Mouse (Mus musculus): ENCODE measurements at regions not wholly inside any gene's neighbourhood (a gene's known extent, or its start where the extent isn't known, plus 50 kb on each side); places are given as distances from the start of the nearest gene placed in this dataset.

GRCm38 (mm10) chr8:9152313-9152925 lies 462.1 kb upstream of the Arglu1 start:
- DNase-seq (ENCODE audit: low spot score) = peak; percentile 24

DNA sequence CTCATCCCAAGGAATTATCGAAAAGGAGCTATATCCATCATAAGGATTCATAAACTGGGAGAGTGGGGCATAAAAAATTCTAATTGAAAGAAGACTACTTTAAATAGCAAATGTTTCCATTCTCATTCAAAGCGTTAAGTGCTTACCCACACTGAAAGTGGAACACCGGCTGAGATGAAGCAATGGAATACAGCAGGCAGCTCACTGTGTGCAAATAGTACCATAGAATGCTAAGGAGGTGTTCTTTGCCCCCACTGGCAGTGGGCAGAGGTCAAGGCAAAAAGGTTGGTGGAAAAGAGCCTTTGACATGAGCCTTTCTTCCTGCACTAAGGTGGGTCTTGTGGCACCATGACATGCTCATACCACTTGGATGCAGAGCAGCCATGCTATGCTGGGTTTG lies 454.0 kb upstream of the Arglu1 start:
- no peak for DNase-seq (ENCODE audit: low spot score)

DNA sequence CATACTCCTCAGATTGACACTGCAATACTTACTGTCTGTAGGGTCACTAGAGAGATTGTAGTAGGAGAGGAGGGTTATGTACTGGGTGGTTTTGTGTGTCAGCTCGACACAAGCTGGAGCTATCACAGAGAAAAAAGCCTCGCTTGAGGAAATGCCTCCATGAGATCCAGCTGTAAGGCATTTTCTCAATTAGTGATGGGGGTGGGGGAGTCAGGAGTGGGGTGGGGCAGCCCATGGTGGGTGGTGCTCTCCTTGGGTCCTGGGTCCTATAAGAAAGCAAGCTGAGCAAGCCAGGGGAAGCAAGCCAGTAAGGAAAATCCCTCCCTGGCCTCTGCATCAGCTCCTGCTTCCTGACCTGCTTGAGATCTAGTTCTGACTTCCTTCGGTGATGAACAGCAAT lies 449.5 kb upstream of the Arglu1 start:
- DNase-seq (ENCODE audit: low spot score) = no peak

DNA sequence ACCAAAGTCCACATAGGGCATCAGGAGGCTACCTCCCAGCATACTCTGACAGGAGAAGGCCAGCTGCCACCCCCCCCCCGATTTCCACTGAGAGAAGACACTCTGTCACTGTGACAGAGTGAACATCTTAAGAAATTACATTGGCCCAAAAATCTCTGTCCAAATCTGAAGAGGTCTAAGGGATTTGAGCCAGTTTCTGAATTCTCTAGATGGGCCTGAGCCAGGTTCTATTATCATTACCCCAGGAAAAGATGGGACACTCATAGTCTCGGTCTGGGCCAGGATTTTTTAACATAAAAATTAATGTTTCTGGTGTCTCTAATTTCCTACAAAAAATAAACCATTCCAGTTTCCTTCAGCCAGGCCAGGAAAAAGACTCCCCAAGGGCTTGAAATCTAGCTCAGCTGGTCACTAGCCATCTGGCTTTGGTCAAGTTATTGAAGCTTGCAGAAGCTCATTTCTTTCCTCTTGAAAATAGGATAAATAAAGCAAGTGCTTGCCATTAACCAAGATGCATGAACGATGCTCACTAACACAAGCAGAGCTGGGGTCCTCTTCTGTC lies 448.8 kb upstream of the Arglu1 start:
- no peak for DNase-seq (ENCODE audit: low spot score)

DNA sequence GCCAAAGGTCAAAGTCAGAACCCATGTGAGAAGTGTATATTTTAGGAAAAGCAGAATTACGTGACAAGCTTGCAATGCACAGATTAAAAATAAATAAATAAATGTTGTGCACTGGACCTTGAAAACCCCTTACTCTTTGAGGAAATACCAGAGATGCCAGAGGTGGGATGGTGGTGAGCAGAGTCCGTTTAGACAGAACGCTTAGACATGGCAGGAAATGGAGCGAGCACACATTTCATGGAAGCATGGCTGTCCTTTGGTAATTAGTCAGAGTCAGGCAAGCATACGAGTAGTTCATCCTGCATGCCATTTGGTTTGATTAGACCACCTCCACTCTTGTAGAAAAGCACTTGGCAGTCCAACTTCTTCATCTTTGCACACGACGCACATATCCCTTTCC lies 443.4 kb upstream of the Arglu1 start:
- DNase-seq (ENCODE audit: low spot score) = peak; percentile 22

DNA sequence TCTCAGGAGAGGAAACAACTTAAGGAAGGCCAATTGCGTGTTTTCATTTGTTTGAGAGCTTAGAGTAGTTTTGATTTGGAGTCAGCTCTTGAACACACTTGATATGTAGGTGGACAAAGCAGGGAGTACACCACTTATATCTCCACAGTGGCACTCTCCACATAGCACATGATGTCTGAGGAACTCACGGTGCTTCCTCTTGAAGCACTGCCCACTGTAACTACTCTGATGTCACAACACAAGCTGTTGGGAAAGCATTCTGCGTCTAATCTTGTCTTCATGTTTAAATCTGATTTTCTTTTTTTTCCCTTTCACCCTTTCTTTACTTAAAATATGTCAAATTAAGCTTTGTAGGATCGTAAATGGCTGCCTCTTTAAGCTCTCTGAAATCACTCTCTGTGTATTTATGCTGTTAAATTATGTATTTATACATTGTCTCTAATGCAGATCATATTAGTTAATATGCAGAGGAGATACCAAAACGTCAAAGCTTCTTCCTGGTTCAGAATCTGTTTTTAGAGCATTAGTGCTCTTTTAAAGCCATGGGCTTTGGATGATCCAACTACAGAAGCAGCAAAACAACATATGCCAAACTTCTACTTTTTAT lies 442.4 kb upstream of the Arglu1 start:
- no peak for DNase-seq (ENCODE audit: low spot score)

- no peak for DNase-seq (ENCODE audit: low spot score)
These were observed 440.9 kb upstream of the Arglu1 start for GRCm38 (mm10) chr8:9131249-9131648.

- DNase-seq (ENCODE audit: low spot score) = no peak
These were observed 434.2 kb upstream of the Arglu1 start for GRCm38 (mm10) chr8:9124503-9124902.

- DNase-seq (ENCODE audit: low spot score) = no peak
These were observed 427.8 kb upstream of the Arglu1 start for GRCm38 (mm10) chr8:9117809-9118737.

DNA sequence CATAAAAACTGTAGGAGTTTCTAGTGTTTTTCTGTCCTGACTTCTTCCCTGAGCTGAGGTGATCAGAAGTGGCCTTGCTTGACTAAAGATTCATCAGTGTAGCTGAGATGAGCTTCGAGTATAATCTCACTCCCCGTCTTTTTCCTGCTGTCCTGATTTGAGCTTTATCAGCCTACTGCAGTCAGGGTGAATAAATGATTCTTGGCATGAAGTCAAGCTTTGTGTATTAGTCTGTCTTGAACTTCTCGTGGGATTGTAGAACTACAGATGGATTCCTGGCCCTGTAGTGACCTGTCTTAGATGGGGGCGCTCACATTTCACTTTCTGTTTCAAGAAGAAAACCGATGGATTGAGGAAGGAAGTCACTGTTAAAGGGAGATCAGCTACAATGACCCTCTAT lies 405.7 kb upstream of the Arglu1 start:
- no peak for DNase-seq (ENCODE audit: low spot score)

GRCm38 (mm10) chr8:9094002-9094401 lies 403.7 kb upstream of the Arglu1 start:
- DNase-seq (ENCODE audit: low spot score) = no peak

- no peak for DNase-seq (ENCODE audit: low spot score)
These were observed 403.0 kb upstream of the Arglu1 start for GRCm38 (mm10) chr8:9093356-9093755.

DNA sequence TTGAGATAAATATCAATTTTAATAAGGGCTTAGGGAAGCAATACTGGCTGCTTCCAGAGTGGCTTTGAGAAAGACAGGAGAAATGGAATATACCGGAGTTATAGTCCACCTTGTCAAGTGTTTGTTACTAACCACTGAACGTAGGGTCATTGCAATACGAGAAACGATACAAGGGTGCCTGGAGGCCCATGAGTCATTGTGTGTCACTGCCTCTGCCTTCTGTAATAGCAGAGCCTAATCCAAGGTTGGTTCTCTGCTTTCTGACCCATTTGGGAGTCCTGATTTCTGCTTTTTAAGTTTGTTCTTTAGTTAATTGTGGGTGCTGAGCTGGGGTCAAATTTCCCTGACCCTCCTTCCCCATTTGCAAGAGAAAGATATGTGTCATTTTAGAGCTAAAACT lies 382.4 kb upstream of the Arglu1 start:
- DNase-seq (ENCODE audit: low spot score) = no peak

DNA sequence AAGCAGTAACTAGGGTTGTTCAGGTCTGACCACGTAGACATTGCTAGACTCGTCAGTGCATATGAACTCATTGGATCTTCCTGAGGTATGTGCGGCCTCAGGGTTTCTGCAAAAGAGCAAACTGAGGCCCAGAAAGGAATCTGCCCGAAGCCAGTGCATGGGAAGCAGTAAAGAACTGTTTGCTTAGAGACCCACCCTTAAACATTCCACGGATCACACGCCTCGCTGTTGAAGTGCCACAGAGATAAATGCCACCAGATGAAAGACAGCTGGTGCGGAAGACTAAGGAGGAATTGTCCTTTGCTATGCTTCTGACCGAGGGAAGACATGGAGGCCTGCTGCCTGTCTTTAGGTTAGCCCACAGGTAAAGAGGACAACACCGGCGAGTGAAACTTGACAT lies 382.0 kb upstream of the Arglu1 start:
- no peak for DNase-seq (ENCODE audit: low spot score)

- no peak for DNase-seq (ENCODE audit: low spot score)
These were observed 380.6 kb upstream of the Arglu1 start for GRCm38 (mm10) chr8:9070953-9071352.

GRCm38 (mm10) chr8:9069845-9070244 lies 379.5 kb upstream of the Arglu1 start:
- DNase-seq (ENCODE audit: low spot score) = no peak

- DNase-seq (ENCODE audit: low spot score) = no peak
These were observed 377.4 kb upstream of the Arglu1 start for GRCm38 (mm10) chr8:9067731-9068130.

GRCm38 (mm10) chr8:9060166-9060565 lies 369.8 kb upstream of the Arglu1 start:
- no peak for DNase-seq (ENCODE audit: low spot score)

DNA sequence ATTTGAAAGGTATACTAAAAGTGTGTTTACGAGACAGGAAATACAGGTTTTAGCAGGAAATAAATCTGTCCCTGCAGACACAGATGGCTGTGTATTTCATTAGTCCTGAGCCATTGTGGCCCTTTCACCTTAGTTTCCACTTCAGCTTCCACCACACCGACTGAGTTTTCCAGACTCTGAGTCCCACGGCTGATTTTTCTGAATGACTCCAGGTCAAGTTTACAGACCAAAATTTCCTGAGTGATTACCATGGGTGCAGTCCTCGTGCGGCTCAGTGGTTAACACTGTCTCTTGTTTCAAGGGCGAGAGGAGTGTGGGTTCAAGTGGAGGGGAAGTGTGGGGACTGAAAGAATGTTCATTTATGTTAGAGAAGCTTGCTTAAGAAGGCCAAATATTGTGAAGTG lies 365.1 kb upstream of the Arglu1 start:
- DNase-seq (ENCODE audit: low spot score) = no peak

DNA sequence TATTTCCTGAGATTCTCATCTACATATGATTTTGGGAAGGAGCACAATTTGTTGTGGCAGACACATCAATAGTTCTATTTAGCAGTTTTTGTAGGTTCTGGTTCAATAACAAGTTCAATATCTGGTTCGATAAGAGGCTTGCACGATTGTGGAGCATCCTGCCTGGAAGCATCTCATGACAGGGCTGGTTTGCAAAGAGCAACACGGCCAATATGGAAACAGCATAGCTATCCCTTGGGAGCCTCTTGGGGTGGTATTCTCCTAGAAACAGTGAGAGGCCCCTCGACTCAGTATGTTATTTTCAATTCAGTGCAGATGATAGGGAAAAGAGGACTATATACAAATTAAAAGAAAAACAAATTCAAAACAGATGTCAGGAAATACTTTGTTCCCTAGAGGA lies 364.5 kb upstream of the Arglu1 start:
- no peak for DNase-seq (ENCODE audit: low spot score)

DNA sequence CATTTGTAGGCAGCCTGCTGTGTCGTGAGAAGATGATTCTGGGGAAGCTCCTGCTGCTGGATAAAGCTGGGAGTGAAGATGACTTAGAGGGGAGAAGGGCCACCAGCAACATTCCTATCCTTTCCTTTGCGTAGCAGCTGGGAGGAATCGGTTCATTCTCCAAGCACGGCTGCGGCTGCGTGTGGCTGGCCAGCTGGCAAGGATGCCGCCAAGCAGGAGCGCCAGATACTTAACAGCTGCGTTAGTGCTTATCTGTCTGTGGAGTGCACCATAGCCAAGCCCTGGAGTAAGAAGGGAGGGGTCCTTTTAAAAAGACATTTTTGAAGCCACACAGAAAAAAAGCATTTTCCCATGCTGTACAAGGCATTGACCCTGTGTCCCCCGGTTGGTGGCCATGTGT lies 361.4 kb upstream of the Arglu1 start:
- peak; percentile 28 for DNase-seq (ENCODE audit: low spot score)

DNA sequence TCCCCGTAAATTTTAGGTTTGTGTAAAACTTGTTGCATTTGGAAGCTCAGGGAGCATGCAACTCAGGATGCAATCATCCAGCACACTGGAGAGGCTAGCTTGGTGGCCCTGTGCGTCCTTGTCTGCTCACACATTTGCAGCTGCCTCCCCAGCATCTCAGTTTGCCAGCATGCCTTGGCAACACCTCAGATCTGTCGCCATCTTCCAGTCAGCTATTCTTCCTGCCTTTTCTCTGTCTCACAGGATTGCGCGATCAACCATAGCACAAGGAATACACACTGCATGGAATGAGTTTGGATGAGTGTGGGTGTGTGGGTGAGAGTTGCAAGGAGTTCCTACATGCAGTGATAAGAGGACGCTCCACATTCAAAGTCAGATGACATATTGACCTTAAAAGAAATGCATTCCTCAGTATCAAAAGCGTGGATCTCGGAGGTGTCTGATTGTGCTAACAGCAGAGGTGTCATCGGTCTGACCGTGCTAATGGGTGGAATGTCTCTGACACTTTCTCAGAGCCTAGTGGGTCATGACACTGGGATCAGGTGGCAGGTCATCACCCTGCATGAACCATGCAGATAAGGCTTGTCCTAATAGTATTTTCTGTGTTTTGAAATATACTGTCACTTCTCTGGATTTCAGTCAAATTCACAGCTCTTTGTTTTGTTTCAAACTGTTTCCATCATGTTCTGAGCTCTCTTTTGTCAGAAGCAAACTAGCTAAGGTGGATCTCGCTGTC lies 360.6 kb upstream of the Arglu1 start:
- no peak for DNase-seq (ENCODE audit: low spot score)
